Mouse (Mus musculus) lung, embryonic 15.5 days (tissue): ENCODE results near the gene Ccdc88c. TPM values are rescaled to one million over a fixed set of nuclear protein-coding genes. Genes with fewer than 3 reads are reported as not detected.

Experiments
- ATAC-seq: fragments of 200-750 bp; cut with Nextera tagmentation; 2 replicates; pipeline ENCODE4 v1.8.0; 2017; ENCODE audit warnings: moderate number of reproducible peaks, borderline replicate concordance; ENCODE audit not compliant: low FRiP score, low TSS enrichment; ENCODE audit errors: extremely low read depth
- H3K27ac ChIP-seq: fragments of 300-500 bp; sonication (generic); 2 replicates; pipeline ENCODE4 v1.5.1; 2015; ENCODE audit warnings: moderate library complexity, mild to moderate bottlenecking, inconsistent platforms
- H3K27me3 ChIP-seq: fragments of 300-500 bp; sonication (generic); 2 replicates; pipeline ENCODE4 v1.6.1; 2015; ENCODE audit warnings: inconsistent platforms
- H3K36me3 ChIP-seq: fragments of 300-500 bp; sonication (generic); 2 replicates; pipeline ENCODE4 v1.6.1; 2015; ENCODE audit warnings: inconsistent platforms
- H3K4me1 ChIP-seq: fragments of 300-500 bp; sonication (generic); 2 replicates; pipeline ENCODE4 v1.6.1; 2015; ENCODE audit warnings: inconsistent platforms
- H3K4me2 ChIP-seq: fragments of 300-500 bp; sonication (generic); 2 replicates; pipeline ENCODE4 v1.6.1; 2015; ENCODE audit warnings: inconsistent platforms, mild to moderate bottlenecking, moderate library complexity
- H3K4me3 ChIP-seq: fragments of 300-500 bp; sonication (generic); 2 replicates; pipeline ENCODE4 v1.5.1; 2015; ENCODE audit warnings: mild to moderate bottlenecking, inconsistent platforms
- H3K9ac ChIP-seq: fragments of 300-500 bp; sonication (generic); 2 replicates; pipeline ENCODE4 v1.6.1; 2015; ENCODE audit warnings: inconsistent platforms
- H3K9me3 ChIP-seq: fragments of 300-500 bp; sonication (generic); 2 replicates; pipeline ENCODE4 v1.6.1; 2016; ENCODE audit warnings: inconsistent platforms
- WGBS: fragments of 180-500 bp; shearing (Covaris S2); methylation state at CpG from one replicate; pipeline ENCODE4 v1.1.7; 2015; 5-methylcytosine and 5-hydroxymethylcytosine counted together
- polyA plus RNA-seq: library from polyadenylated mRNA; unstranded; fragments of >200 nt; fragmentation: Nextera tagmentation; extraction: Ambion mirVana; gene quantifications from 2 replicates; pipeline ENCODE4 v1.2.1, GENCODE M21; 2015

The Ccdc88c gene
- polyA plus RNA-seq, 1 experiment from 2014 or later, result 17.9 TPM

DNA sequence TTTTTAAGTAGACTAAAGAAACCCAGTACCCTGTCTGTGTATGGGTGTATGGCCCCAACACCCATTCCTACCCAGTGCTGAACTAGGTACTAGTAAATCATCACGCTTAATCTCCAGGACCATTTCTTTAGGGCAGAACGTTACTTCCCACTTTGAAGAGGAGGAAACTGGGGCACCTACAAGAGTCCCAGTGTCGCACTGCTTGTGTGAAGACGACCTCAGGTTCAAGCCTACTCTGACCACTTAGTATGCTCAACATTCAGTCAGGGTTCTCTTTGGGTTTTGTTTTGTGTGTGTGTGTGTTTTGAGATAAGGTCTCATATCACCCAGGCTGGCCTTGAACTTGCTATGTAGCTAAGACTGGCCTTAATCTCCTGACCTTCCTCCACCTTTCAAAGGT is 2.8 kb downstream of the Ccdc88c start:
- H3K9me3 ChIP-seq, result no peaks in the 10 kb centered on the region
- no peak for ATAC-seq
- no peak overlapping the region for H3K9ac ChIP-seq
- H3K4me3 ChIP-seq, result no peak overlapping the region
- H3K4me2 ChIP-seq, result peak overlapping the region; percentile 94; the same call in 1 of the 2 replicates
- peaks cover 27% of the 10 kb centered on the region for H3K27me3 ChIP-seq
- no peaks in the 10 kb centered on the region for H3K36me3 ChIP-seq
- WGBS, result 74% methylated on average over 4 of the region's 4 CpGs
- peaks cover 42% of the 10 kb centered on the region for H3K4me1 ChIP-seq
- peak overlapping the region; percentile 71 for H3K27ac ChIP-seq

GRCm38 (mm10) chr12:101025379-101025778 is 3.5 kb downstream of the Ccdc88c start:
- peak; percentile 50; the same call in 1 of the 2 replicates for ATAC-seq
- Histone ChIP-seq H3K4me1 (peaks cover 48% of the 10 kb centered on the region), H3K4me3 (no peak overlapping the region), H3K4me2 (peak overlapping the region; percentile 94; the same call in 1 of the 2 replicates), H3K27me3 (peaks cover 27% of the 10 kb centered on the region), H3K27ac (peak overlapping the region; percentile 71), H3K36me3 (no peaks in the 10 kb centered on the region), H3K9ac (no peak overlapping the region), H3K9me3 (no peaks in the 10 kb centered on the region)
- WGBS, result 38% methylated on average over 7 of the region's 7 CpGs

- Histone ChIP-seq H3K4me3 (no peak overlapping the region), H3K9ac (no peak overlapping the region), H3K9me3 (no peaks in the 10 kb centered on the region), H3K27me3 (peaks cover 27% of the 10 kb centered on the region), H3K4me1 (peaks cover 53% of the 10 kb centered on the region), H3K27ac (peak overlapping the region; percentile 71), H3K4me2 (peak overlapping the region; percentile 94; the same call in 1 of the 2 replicates), H3K36me3 (no peaks in the 10 kb centered on the region)
- no peak for ATAC-seq
- WGBS, result 54% methylated on average over 8 of the region's 8 CpGs
These were observed 4.0 kb downstream of the Ccdc88c start for GRCm38 (mm10) chr12:101024824-101025223.

DNA sequence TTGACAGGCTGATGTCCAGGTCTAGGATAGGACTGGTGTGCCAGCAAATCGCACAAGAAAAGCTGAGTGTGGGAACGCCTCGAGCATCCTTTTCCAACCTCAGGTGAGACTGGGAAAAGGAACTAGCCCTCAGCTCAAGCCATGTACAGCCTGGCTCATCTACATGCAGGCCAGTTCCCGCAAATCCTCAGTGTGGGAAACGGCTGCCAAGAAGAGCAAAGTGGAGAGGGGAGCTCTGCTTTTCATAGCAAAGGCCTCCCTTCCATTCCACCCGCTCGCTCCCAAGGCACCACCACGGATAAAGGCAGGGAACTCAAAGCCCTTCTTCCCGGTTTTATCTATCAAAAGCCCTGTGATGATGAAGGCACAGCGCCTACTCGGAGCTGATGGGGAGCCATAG is 5.7 kb downstream of the Ccdc88c start:
- H3K36me3 ChIP-seq, result no peaks in the 10 kb centered on the region; the same call in 1 of the 2 replicates
- peak overlapping the region; percentile 12; the same call in 1 of the 2 replicates for H3K27ac ChIP-seq
- no peak overlapping the region for H3K4me3 ChIP-seq
- peaks cover 70% of the 10 kb centered on the region for H3K4me1 ChIP-seq
- no peak overlapping the region for H3K9ac ChIP-seq
- H3K9me3 ChIP-seq, result no peaks in the 10 kb centered on the region
- ATAC-seq, result no peak
- no peak overlapping the region for H3K4me2 ChIP-seq
- peaks cover 18% of the 10 kb centered on the region; the same call in 1 of the 2 replicates for H3K27me3 ChIP-seq
- 69% methylated on average over 11 of the region's 11 CpGs for WGBS

GRCm38 (mm10) chr12:101022353-101022752 is 6.5 kb downstream of the Ccdc88c start:
- 73% methylated on average over 8 of the region's 8 CpGs for WGBS
- Histone ChIP-seq H3K4me1 (peaks cover 78% of the 10 kb centered on the region), H3K27me3 (peaks cover 11% of the 10 kb centered on the region; the same call in 1 of the 2 replicates), H3K4me2 (0 out of 2 replicates have a peak overlapping the region, but pooled peaks have one; percentile 10), H3K9me3 (no peaks in the 10 kb centered on the region), H3K27ac (peak overlapping the region; percentile 89), H3K4me3 (no peak overlapping the region), H3K36me3 (no peaks in the 10 kb centered on the region; the same call in 1 of the 2 replicates), H3K9ac (no peak overlapping the region)
- ATAC-seq, result no peak

DNA sequence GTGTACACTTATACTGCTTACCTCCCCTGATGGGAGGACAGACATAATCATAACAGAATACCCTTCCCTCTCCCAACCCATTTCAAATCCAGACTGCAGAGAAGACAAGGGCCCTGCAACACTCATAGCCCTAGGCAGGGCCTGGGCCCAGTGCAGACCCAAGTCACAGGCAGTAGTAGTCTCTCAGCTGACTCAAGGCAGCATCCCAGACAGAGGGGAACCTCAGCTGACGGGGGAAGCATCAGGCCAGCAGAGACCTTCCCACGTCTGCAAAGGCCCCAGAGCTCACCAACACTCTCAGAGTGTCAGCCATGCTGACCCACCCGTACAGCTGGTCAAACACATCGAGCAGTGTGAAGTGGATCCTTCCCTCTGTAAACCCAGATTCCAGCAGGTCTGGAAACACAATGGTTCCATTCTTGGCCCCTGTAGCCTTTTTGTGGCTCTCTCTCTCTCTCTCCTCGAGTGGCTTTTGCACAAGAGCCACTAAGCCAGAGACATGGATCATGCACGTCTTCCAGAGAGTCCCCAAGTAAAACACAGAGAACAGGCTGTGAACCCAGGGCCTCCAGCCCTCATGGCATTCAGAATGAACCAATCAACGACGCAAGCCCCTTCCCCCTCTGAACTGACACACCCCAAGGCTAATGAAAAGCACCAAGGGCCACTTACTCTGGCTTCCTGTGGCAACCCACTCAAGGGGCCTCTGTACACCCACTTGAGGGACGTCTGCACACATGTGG is 7.2 kb downstream of the Ccdc88c start:
- WGBS, result 49% methylated on average over 9 of the region's 9 CpGs

DNA sequence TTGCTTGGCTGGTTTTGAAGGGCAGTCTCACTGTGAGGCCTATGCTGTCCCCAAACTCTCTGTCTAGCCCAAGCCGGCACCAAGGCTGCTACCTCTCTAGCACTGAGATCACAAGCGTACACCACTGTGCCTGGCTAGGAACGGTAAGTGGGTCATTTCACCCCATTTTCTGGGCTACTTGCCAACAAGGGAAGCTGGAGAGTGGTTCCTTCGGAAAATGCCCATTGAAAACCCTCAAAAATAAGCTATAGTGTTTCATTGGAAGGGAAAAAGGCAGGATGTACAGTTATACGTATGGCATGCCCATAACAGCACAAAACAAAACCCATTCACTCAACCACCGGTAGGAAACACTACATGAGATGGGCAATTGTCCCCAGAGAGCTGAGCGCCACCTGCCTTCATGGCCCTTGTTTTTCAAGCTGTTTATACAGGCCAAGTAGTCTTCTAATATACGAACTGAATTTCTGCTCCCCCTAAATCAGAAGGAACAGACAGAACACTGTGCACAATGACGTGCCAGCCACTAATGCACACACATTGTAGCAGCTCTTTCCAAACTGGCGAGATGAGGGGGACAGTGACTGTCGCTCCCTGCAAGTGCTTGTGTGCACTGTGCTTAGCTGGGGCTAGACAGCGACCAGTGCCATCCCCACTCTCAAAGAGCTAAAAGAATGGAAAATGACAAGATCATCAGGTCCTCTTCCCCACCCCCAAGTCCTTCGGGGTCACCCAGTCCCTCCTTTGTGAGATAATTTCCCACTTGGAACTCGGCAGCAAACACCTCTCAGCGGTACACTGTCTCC is 8.4 kb downstream of the Ccdc88c start:
- H3K4me1 ChIP-seq, result peaks cover 85% of the 10 kb centered on the region
- H3K4me2 ChIP-seq, result no peak overlapping the region
- peak overlapping the region; percentile 89 for H3K27ac ChIP-seq
- WGBS, result 61% methylated on average over 15 of the region's 15 CpGs
- H3K36me3 ChIP-seq, result no peaks in the 10 kb centered on the region; the same call in 1 of the 2 replicates
- no peaks in the 10 kb centered on the region for H3K9me3 ChIP-seq
- no peak overlapping the region for H3K9ac ChIP-seq
- no peaks in the 10 kb centered on the region for H3K27me3 ChIP-seq
- no peak overlapping the region for H3K4me3 ChIP-seq
- peak; percentile 47 for ATAC-seq

More for the DNA sequence above, 7.2 kb downstream of the Ccdc88c start:
- Histone ChIP-seq H3K27me3 (peaks cover 5% of the 10 kb centered on the region; the same call in 1 of the 2 replicates), H3K4me3 (no peak overlapping the region), H3K9ac (no peak overlapping the region), H3K4me1 (peaks cover 83% of the 10 kb centered on the region), H3K27ac (peak overlapping the region; percentile 89), H3K36me3 (no peaks in the 10 kb centered on the region; the same call in 1 of the 2 replicates), H3K4me2 (0 out of 2 replicates have a peak overlapping the region, but pooled peaks have one; percentile 12), H3K9me3 (no peaks in the 10 kb centered on the region)
- ATAC-seq, result peak; percentile 68

- no peak for ATAC-seq
- WGBS, result 83% methylated on average over 7 of the region's 7 CpGs
- no peaks in the 10 kb centered on the region; the same call in 1 of the 2 replicates for H3K36me3 ChIP-seq
These were observed 9.4 kb downstream of the Ccdc88c start for GRCm38 (mm10) chr12:101019443-101019842.

DNA sequence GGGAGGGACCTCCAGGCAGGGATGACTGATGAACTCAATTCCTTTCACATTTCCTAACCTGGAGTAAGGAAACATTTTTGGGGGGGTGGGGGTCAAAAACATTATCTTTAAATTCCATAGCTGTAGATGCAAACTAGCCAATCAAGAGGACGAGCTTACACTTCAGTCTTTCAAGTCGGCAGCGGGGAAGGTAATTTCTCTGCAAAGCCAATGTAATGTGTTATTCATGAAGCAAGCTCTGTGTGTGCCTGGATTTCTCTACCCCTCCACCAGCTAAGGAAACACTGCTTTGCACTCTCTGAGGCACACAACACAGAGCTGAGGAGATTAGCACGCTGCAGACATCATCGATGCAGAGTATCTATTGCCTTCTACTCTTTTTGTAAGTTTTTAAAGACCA is 9.8 kb downstream of the Ccdc88c start:
- WGBS, result 68% methylated on average over 5 of the region's 5 CpGs
- Histone ChIP-seq H3K27ac (0 out of 2 replicates have a peak overlapping the region, but pooled peaks have one; percentile 66), H3K36me3 (no peaks in the 10 kb centered on the region; the same call in 1 of the 2 replicates), H3K4me1 (peaks cover 90% of the 10 kb centered on the region), H3K27me3 (no peaks in the 10 kb centered on the region), H3K4me3 (no peak overlapping the region), H3K9me3 (no peaks in the 10 kb centered on the region), H3K4me2 (no peak overlapping the region), H3K9ac (no peak overlapping the region)
- ATAC-seq, result no peak

More at GRCm38 (mm10) chr12:101019443-101019842, 9.4 kb downstream of the Ccdc88c start:
- Histone ChIP-seq H3K4me2 (no peak overlapping the region), H3K27ac (peak overlapping the region; percentile 89), H3K9me3 (no peaks in the 10 kb centered on the region), H3K9ac (no peak overlapping the region), H3K27me3 (no peaks in the 10 kb centered on the region), H3K4me1 (peaks cover 87% of the 10 kb centered on the region), H3K4me3 (no peak overlapping the region)

DNA sequence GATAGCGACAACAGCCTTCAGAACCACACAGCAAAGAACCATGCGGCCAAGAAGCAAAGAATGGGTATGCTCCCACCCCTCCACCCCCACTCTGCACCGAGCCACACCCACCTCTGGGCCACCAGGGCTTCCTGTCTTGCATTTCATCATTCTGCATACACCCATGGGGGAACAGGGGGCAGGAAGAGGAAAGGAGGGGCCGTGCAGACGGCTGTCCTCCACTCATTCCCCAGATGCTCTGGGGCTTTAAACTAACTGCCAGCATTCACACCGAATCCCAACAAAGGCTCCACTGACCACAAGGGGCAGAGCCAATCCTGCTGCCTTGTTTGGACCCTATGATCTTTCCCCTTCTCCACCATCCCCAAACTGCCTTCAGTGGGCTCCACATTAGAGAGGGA is 10.9 kb downstream of the Ccdc88c start:
- no peaks in the 10 kb centered on the region for H3K9me3 ChIP-seq
- no peak for ATAC-seq
- peaks cover 85% of the 10 kb centered on the region for H3K4me1 ChIP-seq
- peak overlapping the region; percentile 28; the same call in 1 of the 2 replicates for H3K4me2 ChIP-seq
- WGBS, result 9% methylated on average over 6 of the region's 6 CpGs
- H3K4me3 ChIP-seq, result no peak overlapping the region
- no peaks in the 10 kb centered on the region; the same call in 1 of the 2 replicates for H3K36me3 ChIP-seq
- no peaks in the 10 kb centered on the region for H3K27me3 ChIP-seq
- no peak overlapping the region for H3K9ac ChIP-seq
- H3K27ac ChIP-seq, result peak overlapping the region; percentile 66

DNA sequence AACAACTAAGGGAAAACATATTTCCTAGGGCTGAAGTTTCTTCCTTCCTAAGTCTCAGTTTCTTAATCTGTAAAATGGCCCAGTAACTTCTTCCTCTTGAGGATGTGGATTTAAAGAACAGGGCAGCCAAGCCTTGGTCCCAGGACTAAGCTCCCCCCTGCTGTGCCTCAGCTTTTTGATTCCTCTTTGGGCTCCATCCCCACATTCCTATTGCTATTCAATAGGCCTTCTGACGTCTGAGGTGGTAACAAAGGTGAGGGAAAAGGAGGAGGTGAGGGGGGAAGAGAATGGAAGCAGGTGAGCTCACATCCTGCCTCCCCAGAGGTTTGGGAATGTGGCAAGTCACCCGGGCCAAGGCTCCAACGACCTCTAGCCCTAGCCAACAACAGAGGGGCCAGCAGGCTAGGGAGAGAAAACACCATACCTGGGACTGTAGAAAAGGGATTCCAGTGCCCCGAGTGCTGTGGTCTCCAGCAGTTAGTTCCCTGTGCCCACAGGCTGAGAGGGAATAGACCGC is 12.4 kb downstream of the Ccdc88c start:
- Histone ChIP-seq H3K9me3 (no peaks in the 10 kb centered on the region), H3K4me1 (peaks cover 88% of the 10 kb centered on the region), H3K27ac (peak overlapping the region; percentile 31), H3K4me2 (no peak overlapping the region), H3K9ac (no peak overlapping the region), H3K4me3 (no peak overlapping the region), H3K36me3 (no peaks in the 10 kb centered on the region; the same call in 1 of the 2 replicates), H3K27me3 (no peaks in the 10 kb centered on the region)
- 44% methylated on average over 5 of the region's 5 CpGs for WGBS
- ATAC-seq, result no peak
